Mouse (Mus musculus): ENCODE data around the gene Hydin. TPM values are rescaled to one million over a fixed set of nuclear protein-coding genes. Genes with fewer than 3 reads are reported as not detected.
"Not testable (repeated sequence)": the region's sequence is repeated elsewhere in the genome, so short reads cannot be mapped to it uniquely, and the experiment has no call there.

The Hydin gene
- polyA plus RNA-seq, 1 experiment from 2014 or later: 0.34 TPM

- no peaks in the 10 kb centered on the region for H3K36me3 ChIP-seq
- H3K4me1 ChIP-seq: no peaks in the 10 kb centered on the region; the same call in 1 of the 2 replicates
- H3K27ac ChIP-seq: peak overlapping the region; percentile 27; the same call in 1 of the 2 replicates
- no peaks in the 10 kb centered on the region for H3K27me3 ChIP-seq
- H3K9ac ChIP-seq: no peak overlapping the region
- H3K4me2 ChIP-seq: no peak overlapping the region
- peak; percentile 93 for ATAC-seq (ENCODE audit: borderline replicate concordance, extremely low read depth, low FRiP score, low TSS enrichment)
- WGBS: 43% methylated on average over 12 of the region's 12 CpGs
- H3K4me3 ChIP-seq: no peak overlapping the region
- H3K9me3 ChIP-seq: no peaks in the 10 kb centered on the region
These were observed 73.4 kb downstream of the Hydin start for GRCm38 (mm10) chr8:110340090-110340703.

- no peak overlapping the region for H3K4me3 ChIP-seq
These were observed 79.1 kb downstream of the Hydin start for GRCm38 (mm10) chr8:110345697-110346394.

GRCm38 (mm10) chr8:110346915-110347314 lies 80.1 kb downstream of the Hydin start:
- 79% methylated on average over 1 of the region's 1 CpGs for WGBS
- H3K36me3 ChIP-seq: no peaks in the 10 kb centered on the region
- H3K9me3 ChIP-seq: no peaks in the 10 kb centered on the region
- no peak overlapping the region for H3K27ac ChIP-seq
- ATAC-seq (ENCODE audit: borderline replicate concordance, extremely low read depth, low FRiP score, low TSS enrichment): no peak
- H3K4me2 ChIP-seq: no peak overlapping the region
- H3K9ac ChIP-seq: no peak overlapping the region
- no peaks in the 10 kb centered on the region for H3K27me3 ChIP-seq
- H3K4me1 ChIP-seq: no peaks in the 10 kb centered on the region
- H3K4me3 ChIP-seq: no peak overlapping the region

More at GRCm38 (mm10) chr8:110345697-110346394, 79.1 kb downstream of the Hydin start:
- no peaks in the 10 kb centered on the region for H3K27me3 ChIP-seq
- no peak overlapping the region for H3K4me2 ChIP-seq
- H3K36me3 ChIP-seq: no peaks in the 10 kb centered on the region
- no peaks in the 10 kb centered on the region for H3K4me1 ChIP-seq
- no peak for ATAC-seq (ENCODE audit: borderline replicate concordance, extremely low read depth, low FRiP score, low TSS enrichment)
- H3K9ac ChIP-seq: no peak overlapping the region
- 75% methylated on average over 12 of the region's 12 CpGs for WGBS
- no peaks in the 10 kb centered on the region for H3K9me3 ChIP-seq
- H3K27ac ChIP-seq: no peak overlapping the region

- Histone ChIP-seq H3K4me3 (no peak overlapping the region), H3K4me1 (no peaks in the 10 kb centered on the region), H3K9me3 (no peaks in the 10 kb centered on the region), H3K36me3 (no peaks in the 10 kb centered on the region), H3K27me3 (no peaks in the 10 kb centered on the region), H3K27ac (no peak overlapping the region), H3K4me2 (no peak overlapping the region), H3K9ac (no peak overlapping the region)
- no peak for ATAC-seq (ENCODE audit: borderline replicate concordance, extremely low read depth, low FRiP score, low TSS enrichment)
- whole genome bisulfite sequencing: 73% methylated on average over 3 of the region's 3 CpGs
These were observed 83.9 kb downstream of the Hydin start for GRCm38 (mm10) chr8:110350725-110351124.

- no peaks in the 10 kb centered on the region for H3K4me1 ChIP-seq
- H3K36me3 ChIP-seq: no peaks in the 10 kb centered on the region
- no peak overlapping the region for H3K9ac ChIP-seq
- no peaks in the 10 kb centered on the region for H3K9me3 ChIP-seq
- no peak overlapping the region for H3K27ac ChIP-seq
- H3K4me2 ChIP-seq: no peak overlapping the region
- 83% methylated on average over 5 of the region's 5 CpGs for WGBS
- no peaks in the 10 kb centered on the region for H3K27me3 ChIP-seq
- no peak for ATAC-seq (ENCODE audit: borderline replicate concordance, extremely low read depth, low FRiP score, low TSS enrichment)
- no peak overlapping the region for H3K4me3 ChIP-seq
These were observed 85.1 kb downstream of the Hydin start for GRCm38 (mm10) chr8:110351909-110352308.

- no peaks in the 10 kb centered on the region for H3K4me1 ChIP-seq
- H3K27ac ChIP-seq: no peak overlapping the region
- no peak for ATAC-seq (ENCODE audit: borderline replicate concordance, extremely low read depth, low FRiP score, low TSS enrichment)
- no peaks in the 10 kb centered on the region for H3K9me3 ChIP-seq
- no peak overlapping the region for H3K9ac ChIP-seq
- H3K4me2 ChIP-seq: no peak overlapping the region
- no peaks in the 10 kb centered on the region for H3K36me3 ChIP-seq
- 74% methylated on average over 4 of the region's 4 CpGs for WGBS
- no peaks in the 10 kb centered on the region for H3K27me3 ChIP-seq
- H3K4me3 ChIP-seq: no peak overlapping the region
These were observed 96.2 kb downstream of the Hydin start for GRCm38 (mm10) chr8:110362975-110363374.

- ATAC-seq (ENCODE audit: borderline replicate concordance, extremely low read depth, low FRiP score, low TSS enrichment): no peak
- H3K4me3 ChIP-seq: no peak overlapping the region
- no peaks in the 10 kb centered on the region for H3K27me3 ChIP-seq
- no peak overlapping the region for H3K4me2 ChIP-seq
- no peak overlapping the region for H3K9ac ChIP-seq
- no peak overlapping the region for H3K27ac ChIP-seq
- 83% methylated on average over 13 of the region's 13 CpGs for WGBS
- no peaks in the 10 kb centered on the region for H3K4me1 ChIP-seq
- no peaks in the 10 kb centered on the region for H3K36me3 ChIP-seq
- H3K9me3 ChIP-seq: no peaks in the 10 kb centered on the region
These were observed 106.1 kb downstream of the Hydin start for GRCm38 (mm10) chr8:110372836-110373235.

GRCm38 (mm10) chr8:110373695-110374094 lies 106.9 kb downstream of the Hydin start:
- no peak for ATAC-seq (ENCODE audit: borderline replicate concordance, extremely low read depth, low FRiP score, low TSS enrichment)
- 78% methylated on average over 4 of the region's 4 CpGs for WGBS
- H3K27ac ChIP-seq: no peak overlapping the region

GRCm38 (mm10) chr8:110382751-110383150 lies 116.0 kb downstream of the Hydin start:
- 53% methylated on average over 8 of the region's 8 CpGs for WGBS
- Histone ChIP-seq H3K27ac (no peak overlapping the region), H3K4me2 (no peak overlapping the region), H3K9ac (no peak overlapping the region), H3K4me3 (no peak overlapping the region), H3K36me3 (no peaks in the 10 kb centered on the region), H3K9me3 (no peaks in the 10 kb centered on the region), H3K27me3 (no peaks in the 10 kb centered on the region), H3K4me1 (no peaks in the 10 kb centered on the region)
- ATAC-seq (ENCODE audit: borderline replicate concordance, extremely low read depth, low FRiP score, low TSS enrichment): no peak

More at GRCm38 (mm10) chr8:110373695-110374094, 106.9 kb downstream of the Hydin start:
- no peaks in the 10 kb centered on the region for H3K27me3 ChIP-seq
- H3K4me3 ChIP-seq: no peak overlapping the region
- no peaks in the 10 kb centered on the region for H3K36me3 ChIP-seq
- H3K4me2 ChIP-seq: no peak overlapping the region
- H3K9me3 ChIP-seq: no peaks in the 10 kb centered on the region
- no peak overlapping the region for H3K9ac ChIP-seq
- H3K4me1 ChIP-seq: no peaks in the 10 kb centered on the region

- not testable (repeated sequence) for H3K36me3 ChIP-seq; H3K9me3 ChIP-seq; H3K4me1 ChIP-seq; ATAC-seq (ENCODE audit: borderline replicate concordance, extremely low read depth, low FRiP score, low TSS enrichment); H3K9ac ChIP-seq; H3K27ac ChIP-seq; H3K27me3 ChIP-seq; H3K4me3 ChIP-seq; H3K4me2 ChIP-seq
- 87% methylated on average over 6 of the region's 6 CpGs for WGBS
These were observed 117.9 kb downstream of the Hydin start for GRCm38 (mm10) chr8:110384632-110385031.

GRCm38 (mm10) chr8:110395656-110396055 lies 128.9 kb downstream of the Hydin start:
- no peak overlapping the region for H3K9ac ChIP-seq
- 82% methylated on average over 4 of the region's 4 CpGs for WGBS
- no peaks in the 10 kb centered on the region for H3K4me1 ChIP-seq
- no peaks in the 10 kb centered on the region for H3K27me3 ChIP-seq
- H3K4me2 ChIP-seq: no peak overlapping the region
- no peak for ATAC-seq (ENCODE audit: borderline replicate concordance, extremely low read depth, low FRiP score, low TSS enrichment)
- H3K36me3 ChIP-seq: no peaks in the 10 kb centered on the region
- H3K27ac ChIP-seq: no peak overlapping the region
- H3K9me3 ChIP-seq: no peaks in the 10 kb centered on the region
- H3K4me3 ChIP-seq: no peak overlapping the region

GRCm38 (mm10) chr8:110400536-110400935 lies 133.8 kb downstream of the Hydin start:
- 79% methylated on average over 6 of the region's 6 CpGs for WGBS
- Histone ChIP-seq H3K27ac (no peak overlapping the region), H3K36me3 (no peaks in the 10 kb centered on the region), H3K9ac (no peak overlapping the region), H3K4me1 (no peaks in the 10 kb centered on the region), H3K4me2 (no peak overlapping the region), H3K9me3 (no peaks in the 10 kb centered on the region), H3K27me3 (no peaks in the 10 kb centered on the region), H3K4me3 (no peak overlapping the region)
- no peak for ATAC-seq (ENCODE audit: borderline replicate concordance, extremely low read depth, low FRiP score, low TSS enrichment)

Measured in lung, embryonic 15.5 days (tissue).